Mouse (Mus musculus) hindlimb bud, embryonic 11.5 days (tissue): ENCODE results near the gene Max.

Experiments used
- DNase-seq: peaks from one replicate; pipeline ENCODE4 v3.0.0-alpha.2; 2012; ENCODE audit warnings: low read depth, low spot score; ENCODE audit errors: extremely low spot score

Gene Max

GRCm38 (mm10) chr12:76923118-76923517 is 38.9 kb downstream of the Max start:
- no peak for DNase-seq

- DNase-seq = no peak
Observed at GRCm38 (mm10) chr12:76920990-76921389, 41.0 kb downstream of the Max start.

- DNase-seq = no peak
Observed at GRCm38 (mm10) chr12:76920398-76920797, 41.6 kb downstream of the Max start.

- DNase-seq = no peak
Observed at GRCm38 (mm10) chr12:76918855-76919254, 43.1 kb downstream of the Max start.

- DNase-seq = no peak
Observed at GRCm38 (mm10) chr12:76918113-76918512, 43.9 kb downstream of the Max start.

DNA sequence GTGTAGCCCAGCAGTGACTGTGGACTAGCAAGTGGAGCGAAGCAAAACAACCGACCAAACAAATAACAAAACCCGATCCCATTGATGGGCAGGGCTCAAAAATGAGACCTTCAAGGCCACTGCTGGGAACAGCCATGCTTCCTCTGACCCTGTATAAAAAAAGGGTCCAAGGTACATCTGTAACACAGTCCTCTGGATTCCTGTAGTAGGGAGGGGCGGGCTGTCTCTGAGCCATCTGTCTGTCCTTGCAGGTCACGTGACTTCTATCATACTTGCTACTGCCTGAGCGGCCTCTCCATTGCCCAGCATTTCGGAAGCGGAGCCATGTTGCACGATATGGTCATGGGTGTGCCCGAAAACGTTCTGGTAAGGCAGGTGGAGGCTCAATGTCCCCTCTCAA is 45.8 kb downstream of the Max start:
- no peak for DNase-seq

DNA sequence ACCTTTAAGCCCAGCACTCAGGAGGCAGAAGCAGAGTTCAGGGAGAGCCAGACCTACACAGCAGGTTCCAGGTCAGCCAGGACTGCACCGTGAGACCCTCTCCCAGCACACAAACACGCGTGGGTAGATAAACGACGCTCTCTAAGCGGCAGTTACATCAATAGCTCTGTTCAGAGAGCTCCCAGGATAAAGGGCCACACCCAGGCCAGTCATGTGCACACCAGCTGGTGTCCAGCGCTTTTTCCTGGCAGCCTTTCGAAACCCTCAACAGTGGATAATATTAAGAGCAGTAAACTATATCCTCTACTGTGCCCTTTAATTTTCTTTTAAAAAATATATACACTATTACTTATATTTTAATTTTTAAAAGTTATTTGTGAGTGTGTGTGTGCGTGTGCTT is 49.8 kb downstream of the Max start:
- DNase-seq = no peak

DNA sequence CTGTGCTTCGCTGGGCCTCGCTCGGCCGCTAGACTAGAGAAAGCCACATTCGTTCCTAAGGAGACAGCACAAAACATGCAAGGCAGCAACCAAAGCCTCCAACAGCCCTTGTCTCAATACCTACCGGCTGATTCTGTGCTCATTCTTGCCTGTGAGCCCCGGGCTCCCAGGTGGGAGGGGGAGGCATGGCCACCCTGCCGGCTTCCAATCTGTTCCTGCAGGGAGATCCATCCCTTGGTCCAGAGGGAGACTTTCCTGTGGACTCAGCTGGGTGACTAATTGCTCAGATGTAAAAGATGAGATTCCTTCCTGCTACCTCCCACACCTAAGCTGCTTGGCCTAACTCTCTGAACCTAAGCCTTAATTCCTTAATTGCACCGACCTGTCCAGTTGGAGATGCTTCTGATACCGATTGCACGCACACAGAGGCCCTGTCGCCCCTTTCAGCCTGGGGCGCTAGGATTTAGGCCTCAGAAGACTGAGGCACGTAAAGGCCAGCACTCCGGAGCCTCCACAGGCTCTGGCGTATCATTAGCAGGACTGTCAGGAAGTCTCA is 50.8 kb downstream of the Max start:
- no peak for DNase-seq

GRCm38 (mm10) chr12:76910258-76910940 is 51.6 kb downstream of the Max start:
- DNase-seq = no peak

- no peak for DNase-seq
Observed at GRCm38 (mm10) chr12:76909218-76909617, 52.8 kb downstream of the Max start.

- DNase-seq = no peak
Observed at GRCm38 (mm10) chr12:76906278-76906677, 55.7 kb downstream of the Max start.

DNA sequence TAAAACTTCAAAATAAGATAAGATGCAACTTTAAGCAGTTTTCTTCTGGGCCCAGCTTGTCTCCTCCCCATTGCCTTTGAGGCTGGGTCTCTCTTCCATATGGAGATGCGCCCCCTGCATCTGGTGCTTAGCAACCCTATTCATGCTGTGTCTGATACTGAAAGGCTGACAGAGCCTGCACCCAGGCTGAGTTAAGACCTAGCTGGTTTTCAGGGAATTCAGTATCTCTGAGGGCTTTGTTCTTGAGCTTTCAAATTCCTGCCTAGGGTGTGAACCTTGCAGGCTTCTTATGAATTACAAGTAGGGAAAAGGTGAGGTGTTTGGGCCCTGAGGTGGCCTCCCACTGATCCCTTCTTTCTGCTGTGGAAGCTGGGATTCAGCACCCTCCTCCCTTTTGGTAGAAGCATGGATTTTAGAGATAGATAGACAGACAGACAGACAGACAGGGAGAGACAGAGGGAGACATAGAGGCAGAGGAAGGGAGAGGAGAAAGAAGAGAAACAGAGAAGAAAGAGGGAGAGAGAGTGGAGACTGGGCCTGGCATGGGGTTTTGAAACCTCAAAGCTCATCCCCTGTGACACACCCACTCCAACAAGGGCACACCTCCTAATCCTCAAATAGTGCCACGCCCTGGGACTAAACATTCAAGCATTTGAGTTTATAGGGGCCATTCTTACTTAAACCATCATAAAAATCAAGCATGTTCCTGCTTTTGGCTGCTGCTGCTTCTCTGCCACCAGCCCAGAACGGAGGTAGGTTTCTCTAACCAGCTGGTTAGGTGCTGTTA is 60.3 kb downstream of the Max start:
- no peak for DNase-seq

GRCm38 (mm10) chr12:76899261-76899975 is 62.6 kb downstream of the Max start:
- no peak for DNase-seq

DNA sequence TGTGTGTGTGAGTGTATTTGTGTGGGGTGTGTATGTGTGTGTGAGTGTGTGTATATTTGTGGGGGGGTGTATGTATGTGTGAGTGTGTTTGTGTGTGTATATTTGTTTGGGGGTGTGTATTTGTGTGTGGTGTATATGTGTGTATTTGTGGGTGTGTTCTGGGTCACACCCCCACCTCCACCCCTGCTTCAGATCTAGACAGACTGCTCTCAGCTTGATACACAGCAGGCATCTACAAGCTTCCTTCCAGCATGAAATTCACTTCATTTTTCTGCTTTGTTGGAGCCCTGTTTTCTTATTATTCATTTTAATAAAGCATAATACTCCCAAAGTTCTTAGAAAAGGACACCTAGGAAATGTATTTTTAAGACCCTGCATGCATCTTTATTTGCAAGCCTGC is 63.9 kb downstream of the Max start:
- DNase-seq = no peak

- DNase-seq = no peak
Observed at GRCm38 (mm10) chr12:76897006-76897405, 65.0 kb downstream of the Max start.

DNA sequence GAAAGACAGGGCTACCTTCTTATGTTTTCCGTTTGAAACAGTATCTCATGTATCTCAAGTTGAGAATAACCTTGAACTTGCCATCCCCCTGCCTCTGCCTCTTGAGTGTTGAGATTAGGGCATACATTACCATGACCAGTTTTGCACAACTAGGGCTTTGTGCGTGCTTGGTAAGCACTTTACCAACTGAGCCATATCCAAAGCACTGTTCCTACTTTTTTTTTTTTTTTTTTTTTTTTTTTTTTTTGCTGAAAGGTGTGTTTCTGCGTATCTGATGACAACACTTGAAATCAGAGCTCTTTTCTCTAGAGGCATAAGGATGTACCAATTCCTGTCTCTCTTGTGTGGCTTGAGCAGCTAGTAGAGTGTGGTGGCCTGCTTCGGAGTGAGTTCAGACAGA is 65.4 kb downstream of the Max start:
- no peak for DNase-seq

- DNase-seq = no peak
Observed at GRCm38 (mm10) chr12:76895777-76896176, 66.2 kb downstream of the Max start.

DNA sequence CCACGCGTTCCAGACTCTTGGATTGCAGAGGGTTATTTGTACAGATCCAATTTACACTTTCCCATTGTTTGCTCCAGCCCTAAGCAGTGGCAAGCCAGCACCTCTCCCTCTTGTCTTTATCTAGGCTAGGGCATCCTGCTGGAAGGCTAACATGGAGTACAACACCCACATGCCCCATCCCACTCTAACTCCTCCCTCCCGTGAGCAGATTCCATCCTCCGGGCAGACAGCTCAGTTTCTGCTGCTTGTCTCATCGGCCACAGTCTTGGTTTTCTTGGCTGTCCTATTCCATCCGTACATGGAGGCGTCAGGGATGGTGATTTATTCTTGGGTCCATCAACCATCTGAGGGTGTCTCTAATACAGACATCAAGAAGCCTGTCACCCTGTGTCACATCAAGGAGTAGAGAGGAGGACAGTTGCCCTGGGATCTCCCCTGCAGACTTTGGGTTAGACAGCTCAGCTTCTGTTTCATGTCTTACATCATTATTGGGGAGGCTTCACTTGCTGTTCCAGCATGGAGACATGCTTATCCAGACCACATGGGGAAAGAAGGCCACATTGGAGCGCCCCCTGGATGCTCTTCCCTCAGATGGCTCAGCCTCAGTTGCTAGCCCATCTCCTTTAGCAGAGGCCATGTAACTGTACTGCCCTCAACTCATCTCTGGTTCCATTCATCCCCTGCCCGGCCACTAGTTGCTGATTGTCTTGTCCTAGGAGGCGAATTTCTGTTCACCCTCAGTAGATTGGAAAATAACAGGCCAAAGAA is 67.0 kb downstream of the Max start:
- no peak for DNase-seq

GRCm38 (mm10) chr12:76892910-76893695 is 68.9 kb downstream of the Max start:
- no peak for DNase-seq

DNA sequence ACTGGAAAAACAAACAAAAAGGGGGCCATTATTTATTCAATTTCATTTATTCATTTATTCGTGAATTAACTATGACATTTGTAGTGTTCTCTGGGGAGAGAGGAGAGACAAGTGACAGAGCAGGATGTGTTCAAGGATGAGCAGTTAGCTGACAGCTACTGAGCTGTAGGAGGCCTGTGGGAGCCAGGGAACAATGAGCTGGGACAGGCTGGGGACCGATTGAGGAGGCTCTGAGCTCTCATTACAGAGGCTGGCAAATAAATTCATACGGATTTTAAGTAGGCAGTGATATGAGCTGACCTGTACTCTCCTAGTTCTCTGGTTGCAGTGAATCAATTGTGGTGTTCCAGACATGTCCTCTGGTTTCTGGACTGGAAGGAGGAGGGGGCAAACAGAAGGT is 70.8 kb downstream of the Max start:
- DNase-seq = no peak
